Mouse (Mus musculus) heart, postnatal 0 days (tissue): ENCODE results near the gene Tmem63b. TPM values are rescaled to one million over a fixed set of nuclear protein-coding genes. Genes with fewer than 3 reads are reported as not detected.

Experiments
- ATAC-seq: fragments of 200-750 bp; cut with Nextera tagmentation; 2 replicates; pipeline ENCODE4 v1.8.0; 2017; ENCODE audit warnings: low read depth, moderate number of reproducible peaks, moderate library complexity; ENCODE audit not compliant: insufficient read depth
- DNase-seq: peaks from one replicate; pipeline ENCODE4 v3.0.0-alpha.2; 2016; ENCODE audit warnings: low spot score
- H3K27ac ChIP-seq: fragments of 300-500 bp; sonication (generic); 2 replicates; pipeline ENCODE4 v1.5.1; 2014; ENCODE audit warnings: low read depth, mild to moderate bottlenecking
- H3K27me3 ChIP-seq: fragments of 300-500 bp; sonication (generic); 2 replicates; pipeline ENCODE4 v1.6.1; 2014; ENCODE audit warnings: low read length, mixed read lengths; ENCODE audit not compliant: control insufficient read depth, insufficient read depth
- H3K36me3 ChIP-seq: fragments of 300-500 bp; sonication (generic); replicated peaks from 2 replicates; pipeline ENCODE4 v1.6.1; 2014; ENCODE audit warnings: low read length, mixed read lengths; ENCODE audit not compliant: control insufficient read depth, insufficient read depth
- H3K4me1 ChIP-seq: fragments of 300-500 bp; sonication (generic); 2 replicates; pipeline ENCODE4 v1.6.1; 2014; ENCODE audit warnings: antibody characterized with exemption; ENCODE audit not compliant: control insufficient read depth, insufficient read depth
- H3K4me2 ChIP-seq: fragments of 300-500 bp; sonication (generic); 2 replicates; pipeline ENCODE4 v1.6.1; 2014; ENCODE audit warnings: low read depth, mild to moderate bottlenecking, low read length, moderate library complexity
- H3K4me3 ChIP-seq: fragments of 300-500 bp; sonication (generic); 2 replicates; pipeline ENCODE4 v1.5.1; 2014; ENCODE audit warnings: low read depth, low read length
- H3K9ac ChIP-seq: fragments of 300-500 bp; sonication (generic); replicated peaks from 2 replicates; pipeline ENCODE4 v1.6.1; 2014; ENCODE audit warnings: low read depth, low read length, mixed read lengths
- H3K9me3 ChIP-seq: fragments of 300-500 bp; sonication (generic); replicated peaks from 2 replicates; pipeline ENCODE4 v1.6.1; 2016; ENCODE audit warnings: low read length; ENCODE audit not compliant: control insufficient read depth
- CTCF ChIP-seq: IDR thresholded peaks from 2 replicates; pipeline ENCODE4 v1.5.1; 2016; ENCODE audit warnings: antibody characterized with exemption, control low read depth, low read depth
- EP300 ChIP-seq: IDR thresholded peaks from 2 replicates; pipeline ENCODE4 v1.6.1; 2016; ENCODE audit warnings: antibody characterized with exemption, low read depth
- WGBS: fragments of 180-500 bp; shearing (Covaris S2); extraction: QIAGEN DNeasy Blood & Tissue Kit; methylation state at CpG from one replicate; pipeline ENCODE4 v1.1.7; 2014; 5-methylcytosine and 5-hydroxymethylcytosine counted together
- polyA plus RNA-seq: library from polyadenylated mRNA; unstranded; fragments of >200 nt; fragmentation: Nextera tagmentation; extraction: Ambion mirVana; gene quantifications from 2 replicates; pipeline ENCODE4 v1.2.1, GENCODE M21; 2015
- total RNA-seq: library from RNA; depleted of rRNA; stranded (reverse); fragments of >200 nt; gene quantifications from 2 replicates; pipeline ENCODE4 v1.2.3, GENCODE M21; 2014; ENCODE audit warnings: low replicate concordance; rRNA removed

Gene Tmem63b
- total and polyA plus RNA-seq, 2 experiments from 2014 or later: 53.2 to 81.5 TPM

DNA sequence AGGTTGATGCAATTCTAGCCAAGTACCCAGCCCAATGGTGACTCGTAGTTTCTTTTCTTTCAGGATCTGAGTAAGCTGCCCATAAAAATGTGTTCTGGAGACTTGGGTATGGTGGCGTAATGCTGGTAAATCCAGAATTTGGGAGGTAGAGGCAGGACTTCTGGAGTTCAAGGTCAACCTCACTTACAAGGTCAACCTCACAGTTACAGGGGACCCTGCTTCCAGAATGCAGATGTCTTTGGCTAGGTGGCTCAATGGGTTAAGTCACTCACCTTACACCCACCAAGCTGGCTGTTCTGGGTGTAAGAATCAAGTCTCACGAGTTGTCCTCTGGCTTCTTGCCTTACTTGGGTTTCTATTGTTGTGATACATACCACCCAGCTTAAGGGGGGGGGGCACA is 70.0 kb downstream of the Tmem63b start:
- no peaks in the 10 kb centered on the region for H3K27me3 ChIP-seq
- no peak overlapping the region for H3K4me2 ChIP-seq
- no peak for DNase-seq
- H3K36me3 ChIP-seq: no peaks in the 10 kb centered on the region
- H3K9ac ChIP-seq: no peak overlapping the region
- no peak overlapping the region for H3K4me3 ChIP-seq
- 80% methylated on average over 3 of the region's 3 CpGs for WGBS
- 0 out of 2 replicates have a peak, but pooled peaks cover 11% of the 10 kb centered on the region for H3K4me1 ChIP-seq
- no peak overlapping the region for H3K27ac ChIP-seq
- no peaks in the 10 kb centered on the region for H3K9me3 ChIP-seq
- no peak for ATAC-seq
- TF ChIP-seq EP300 (no peak), CTCF (no peak)

DNA sequence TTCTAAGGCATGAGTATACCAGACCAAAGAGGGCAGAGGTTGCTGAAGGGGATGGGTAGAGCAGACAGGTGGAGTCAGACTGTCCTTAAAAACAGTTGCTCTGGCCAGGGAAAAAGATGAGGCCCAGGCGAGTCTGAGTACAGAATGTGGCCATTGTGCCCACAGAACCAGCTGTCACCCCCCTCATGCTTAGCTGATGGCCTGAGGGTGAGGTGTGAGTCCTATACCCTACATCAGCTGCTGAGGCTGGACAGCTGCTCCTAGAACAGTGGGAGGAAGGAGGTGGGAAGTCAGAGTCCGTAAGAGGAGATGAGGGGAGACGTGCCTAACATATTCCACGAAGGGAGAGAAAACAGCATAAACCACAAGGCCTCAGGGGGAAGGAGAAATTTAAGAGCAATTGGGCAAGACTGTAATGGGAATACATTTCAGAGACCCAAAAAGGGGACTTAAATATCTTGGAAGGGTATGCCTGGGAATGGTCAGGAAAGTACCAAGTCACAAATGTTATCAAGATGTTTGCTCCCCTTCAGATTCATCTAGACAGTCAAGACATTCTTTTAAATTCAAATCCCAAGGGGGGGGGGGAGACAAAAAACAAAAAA is 70.6 kb downstream of the Tmem63b start:
- H3K9ac ChIP-seq: no peak overlapping the region
- ATAC-seq (no peak), DNase-seq (no peak)
- no peaks in the 10 kb centered on the region for H3K27me3 ChIP-seq
- 54% methylated on average over 4 of the region's 4 CpGs for WGBS
- H3K4me3 ChIP-seq: no peak overlapping the region
- TF ChIP-seq CTCF (no peak), EP300 (no peak)
- H3K9me3 ChIP-seq: no peaks in the 10 kb centered on the region
- no peak overlapping the region for H3K4me2 ChIP-seq
- H3K4me1 ChIP-seq: 0 out of 2 replicates have a peak, but pooled peaks cover 11% of the 10 kb centered on the region
- H3K27ac ChIP-seq: no peak overlapping the region
- H3K36me3 ChIP-seq: no peaks in the 10 kb centered on the region

DNA sequence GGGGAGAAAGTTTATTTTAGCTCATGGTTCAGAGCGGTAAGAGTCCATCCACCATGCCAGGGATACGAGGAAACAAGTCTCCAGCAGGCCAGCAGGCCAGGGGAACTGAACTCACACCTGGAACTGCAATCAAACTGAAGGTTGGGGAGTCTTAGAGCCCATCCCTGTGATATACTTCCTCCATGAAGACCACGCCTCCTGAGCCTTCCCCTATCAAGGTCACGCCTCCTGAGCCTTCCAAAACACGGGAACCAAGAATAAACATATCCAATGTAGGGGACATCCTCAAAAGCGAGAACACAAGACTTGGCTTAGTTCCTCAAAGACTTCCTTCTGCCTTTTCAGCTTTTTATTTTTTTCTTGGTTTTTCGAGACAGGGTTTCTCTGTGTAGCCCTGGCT is 73.8 kb downstream of the Tmem63b start:
- Histone ChIP-seq H3K4me2 (no peak overlapping the region), H3K9ac (no peak overlapping the region), H3K36me3 (no peaks in the 10 kb centered on the region), H3K4me1 (peaks cover 10% of the 10 kb centered on the region), H3K27ac (no peak overlapping the region), H3K4me3 (no peak overlapping the region), H3K27me3 (no peaks in the 10 kb centered on the region), H3K9me3 (no peaks in the 10 kb centered on the region)
- DNase-seq (no peak), ATAC-seq (no peak)
- TF ChIP-seq CTCF: no peak
- no peak for TF ChIP-seq EP300
- 75% methylated on average over 7 of the region's 7 CpGs for WGBS

- Histone ChIP-seq H3K9ac (no peak overlapping the region), H3K4me2 (no peak overlapping the region), H3K27ac (no peak overlapping the region), H3K27me3 (no peaks in the 10 kb centered on the region), H3K9me3 (no peaks in the 10 kb centered on the region), H3K4me1 (peaks cover 10% of the 10 kb centered on the region), H3K36me3 (no peaks in the 10 kb centered on the region), H3K4me3 (no peak overlapping the region)
- no peak for DNase-seq
- WGBS: 70% methylated on average over 8 of the region's 8 CpGs
- ATAC-seq: no peak
- no peak for TF ChIP-seq EP300
- TF ChIP-seq CTCF: no peak
These were observed 74.7 kb downstream of the Tmem63b start for GRCm38 (mm10) chr17:45612008-45612407.

Other genes with a start within 250 kb of the Tmem63b start
- gene Spats1, start 211.5 kb downstream of the Tmem63b start, total RNA-seq: not detected in 2 replicates
- 1.0 TPM in 2 replicates for gene Spats1, start 211.5 kb downstream of the Tmem63b start, polyA plus RNA-seq
- 25.6 and 33.7 TPM in 2 replicates for gene Aars2, start 180.1 kb downstream of the Tmem63b start, total RNA-seq
- 13.9 and 15.0 TPM in 2 replicates for gene Aars2, start 180.1 kb downstream of the Tmem63b start, polyA plus RNA-seq
- not detected in 2 replicates for gene Tcte1, start 163.5 kb downstream of the Tmem63b start, total RNA-seq
- 0.11 TPM in 1 of 2 replicates, not detected in the other for gene Tcte1, start 163.5 kb downstream of the Tmem63b start, polyA plus RNA-seq
- gene Tmem151b, start 137.2 kb downstream of the Tmem63b start, total RNA-seq: 0.73 and 0.95 TPM in 2 replicates
- gene Tmem151b, start 137.2 kb downstream of the Tmem63b start, polyA plus RNA-seq: 0.04 and 0.16 TPM in 2 replicates
- 1.2 and 3.0 TPM in 2 replicates for gene Nfkbie, start 131.2 kb downstream of the Tmem63b start, total RNA-seq
- 1.7 and 1.9 TPM in 2 replicates for gene Nfkbie, start 131.2 kb downstream of the Tmem63b start, polyA plus RNA-seq
- gene Slc35b2, start 123.0 kb downstream of the Tmem63b start, total RNA-seq: 87.8 and 137 TPM in 2 replicates
- 64.8 and 68.3 TPM in 2 replicates for gene Slc35b2, start 123.0 kb downstream of the Tmem63b start, polyA plus RNA-seq
- gene Hsp90ab1, start 113.6 kb downstream of the Tmem63b start, total RNA-seq: 716 and 846 TPM in 2 replicates
- 756 and 767 TPM in 2 replicates for gene Hsp90ab1, start 113.6 kb downstream of the Tmem63b start, polyA plus RNA-seq
- gene Slc29a1, start 87.3 kb downstream of the Tmem63b start, total RNA-seq: 236 and 368 TPM in 2 replicates
- gene Slc29a1, start 87.3 kb downstream of the Tmem63b start, polyA plus RNA-seq: 105 and 107 TPM in 2 replicates
- not detected in 2 replicates for gene Mymx, start 84.8 kb downstream of the Tmem63b start, total RNA-seq
- not detected in 2 replicates for gene Mymx, start 84.8 kb downstream of the Tmem63b start, polyA plus RNA-seq
- gene Capn11, start 27.6 kb downstream of the Tmem63b start, total RNA-seq: 0.43 and 0.76 TPM in 2 replicates
- gene Capn11, start 27.6 kb downstream of the Tmem63b start, polyA plus RNA-seq: not detected in 2 replicates
- 34.7 and 98.0 TPM in 2 replicates for gene Mrpl14, start 583 bp downstream of the Tmem63b start, total RNA-seq
- 152 and 162 TPM in 2 replicates for gene Mrpl14, start 583 bp downstream of the Tmem63b start, polyA plus RNA-seq
- gene 1600014C23Rik, start 46.9 kb upstream of the Tmem63b start, total RNA-seq: not detected in 2 replicates
- gene 1600014C23Rik, start 46.9 kb upstream of the Tmem63b start, polyA plus RNA-seq: 0.25 TPM in 1 of 2 replicates, not detected in the other